Mouse (Mus musculus) lung, postnatal 10 days (tissue): Measurements from ENCODE around the gene Ism1.

Experiments used
- DNase-seq: peaks from one replicate; pipeline ENCODE4 v3.0.0; 2021

Ism1 gene

GRCm38 (mm10) chr2:139714206-139714605 is 36.2 kb downstream of the Ism1 start:
- no peak for DNase-seq

- no peak for DNase-seq
Measured at GRCm38 (mm10) chr2:139717772-139718171, 39.8 kb downstream of the Ism1 start.

GRCm38 (mm10) chr2:139722700-139723099 is 44.7 kb downstream of the Ism1 start:
- DNase-seq = peak; percentile 80

GRCm38 (mm10) chr2:139723304-139723703 is 45.3 kb downstream of the Ism1 start:
- peak; percentile 84 for DNase-seq

GRCm38 (mm10) chr2:139724202-139724838 is 46.3 kb downstream of the Ism1 start:
- DNase-seq = no peak

- no peak for DNase-seq
Measured at GRCm38 (mm10) chr2:139725328-139725727, 47.4 kb downstream of the Ism1 start.

GRCm38 (mm10) chr2:139728060-139728459 is 50.1 kb downstream of the Ism1 start:
- no peak for DNase-seq

GRCm38 (mm10) chr2:139729377-139729776 is 51.4 kb downstream of the Ism1 start:
- no peak for DNase-seq

- no peak for DNase-seq
Measured at GRCm38 (mm10) chr2:139742381-139742780, 64.4 kb downstream of the Ism1 start.

GRCm38 (mm10) chr2:139757021-139757420 is 79.0 kb downstream of the Ism1 start:
- DNase-seq = no peak

- DNase-seq = no peak
Measured at GRCm38 (mm10) chr2:139757456-139757855, 79.5 kb downstream of the Ism1 start.

- DNase-seq = no peak
Measured at GRCm38 (mm10) chr2:139764355-139764754, 86.4 kb downstream of the Ism1 start.

- no peak for DNase-seq
Measured at GRCm38 (mm10) chr2:139774949-139775570, 97.1 kb downstream of the Ism1 start.

GRCm38 (mm10) chr2:139776644-139777043 is 98.7 kb downstream of the Ism1 start:
- DNase-seq = no peak

- peak; percentile 84 for DNase-seq
Measured at GRCm38 (mm10) chr2:139778283-139778682, 100.3 kb downstream of the Ism1 start.

- DNase-seq = no peak
Measured at GRCm38 (mm10) chr2:139783318-139783850, 105.4 kb downstream of the Ism1 start.

GRCm38 (mm10) chr2:139784465-139784864 is 106.5 kb downstream of the Ism1 start:
- peak; percentile 19 for DNase-seq

- no peak for DNase-seq
Measured at GRCm38 (mm10) chr2:139784946-139785345, 107.0 kb downstream of the Ism1 start.

- DNase-seq = no peak
Measured at GRCm38 (mm10) chr2:139788658-139789057, 110.7 kb downstream of the Ism1 start.

GRCm38 (mm10) chr2:139792345-139793120 is 114.6 kb downstream of the Ism1 start:
- DNase-seq = peak; percentile 73

GRCm38 (mm10) chr2:139804041-139804440 is 126.1 kb downstream of the Ism1 start:
- peak; percentile 28 for DNase-seq

GRCm38 (mm10) chr2:139807887-139808286 is 129.9 kb downstream of the Ism1 start:
- DNase-seq = no peak
